Mouse (Mus musculus) lung, adult 2 months (tissue): ENCODE data around the gene 4930402H24Rik.

Experiments used
- CTCF ChIP-seq: fragments of 200-500 bp; IDR thresholded peaks from 2 replicates; pipeline ENCODE4 v1.5.1; 2011; ENCODE audit warnings: mild to moderate bottlenecking, low read length, control low read depth; ENCODE audit not compliant: insufficient read depth
- POLR2A ChIP-seq: fragments of 200-500 bp; IDR thresholded peaks from 2 replicates; pipeline ENCODE4 v1.6.1; 2011; ENCODE audit warnings: low read depth, mild to moderate bottlenecking, control low read depth, low read length, borderline replicate concordance; ENCODE audit errors: extremely low read depth

- TF ChIP-seq POLR2A: no peak
- no peak for TF ChIP-seq CTCF
Measured at GRCm38 (mm10) chr2:130731855-130732254, 174.4 kb downstream of the 4930402H24Rik start.
